Mouse (Mus musculus) brain, adult 2 months (tissue): ENCODE measurements around the gene Slc8a2.

Experiments used
- DNase-seq: peaks from one replicate; pipeline ENCODE4 v3.0.0; 2011; ENCODE audit warnings: low read depth, low spot score

Slc8a2 gene

DNA sequence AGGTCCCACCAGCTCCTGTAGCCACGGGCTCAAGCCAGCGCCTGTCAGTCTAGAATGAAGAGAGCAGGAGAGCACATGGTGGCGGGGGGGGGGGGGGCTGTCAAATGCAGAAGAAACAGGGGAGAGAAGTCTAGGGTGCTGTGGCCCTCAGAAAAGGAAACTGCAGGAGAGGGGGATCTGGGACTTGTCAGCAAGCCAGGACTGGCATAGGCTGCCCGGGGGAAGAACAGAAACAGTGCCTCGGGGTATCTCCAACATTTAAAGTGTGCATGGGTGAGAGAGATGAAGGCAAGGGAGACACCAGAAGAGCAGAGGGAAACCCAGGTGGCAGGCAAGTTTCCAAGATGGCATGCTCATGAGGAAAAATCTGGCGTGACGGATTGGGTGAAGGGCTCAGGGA, 32.4 kb downstream of the Slc8a2 start:
- peak; percentile 49 for DNase-seq

DNA sequence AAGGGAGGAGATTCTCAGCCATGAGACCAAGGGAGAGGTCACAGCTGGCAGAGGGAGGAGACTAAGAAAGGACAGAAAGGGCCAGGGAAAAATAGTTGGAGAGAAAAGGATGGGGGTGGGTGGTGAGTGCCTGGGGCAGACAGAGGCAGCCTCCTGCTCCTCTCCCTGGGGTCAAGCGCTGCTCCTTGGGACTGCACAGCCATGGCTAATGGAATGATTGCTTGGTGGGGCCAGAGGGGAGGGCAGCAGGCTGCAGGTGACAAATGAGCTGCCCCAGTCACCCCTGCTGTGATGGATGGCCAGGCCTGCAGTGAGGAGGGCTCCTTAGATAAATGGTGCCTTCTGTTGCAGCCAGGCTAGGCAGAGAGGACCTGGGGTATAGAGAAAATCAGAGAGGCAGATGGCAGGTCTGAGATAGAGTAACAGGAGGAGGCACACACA, 42.5 kb downstream of the Slc8a2 start:
- peak; percentile 80 for DNase-seq

- DNase-seq, result no peak
Observed at GRCm38 (mm10) chr7:16172586-16173140, 43.0 kb downstream of the Slc8a2 start.

- DNase-seq, result no peak
Observed at GRCm38 (mm10) chr7:16173146-16173545, 43.5 kb downstream of the Slc8a2 start.

DNA sequence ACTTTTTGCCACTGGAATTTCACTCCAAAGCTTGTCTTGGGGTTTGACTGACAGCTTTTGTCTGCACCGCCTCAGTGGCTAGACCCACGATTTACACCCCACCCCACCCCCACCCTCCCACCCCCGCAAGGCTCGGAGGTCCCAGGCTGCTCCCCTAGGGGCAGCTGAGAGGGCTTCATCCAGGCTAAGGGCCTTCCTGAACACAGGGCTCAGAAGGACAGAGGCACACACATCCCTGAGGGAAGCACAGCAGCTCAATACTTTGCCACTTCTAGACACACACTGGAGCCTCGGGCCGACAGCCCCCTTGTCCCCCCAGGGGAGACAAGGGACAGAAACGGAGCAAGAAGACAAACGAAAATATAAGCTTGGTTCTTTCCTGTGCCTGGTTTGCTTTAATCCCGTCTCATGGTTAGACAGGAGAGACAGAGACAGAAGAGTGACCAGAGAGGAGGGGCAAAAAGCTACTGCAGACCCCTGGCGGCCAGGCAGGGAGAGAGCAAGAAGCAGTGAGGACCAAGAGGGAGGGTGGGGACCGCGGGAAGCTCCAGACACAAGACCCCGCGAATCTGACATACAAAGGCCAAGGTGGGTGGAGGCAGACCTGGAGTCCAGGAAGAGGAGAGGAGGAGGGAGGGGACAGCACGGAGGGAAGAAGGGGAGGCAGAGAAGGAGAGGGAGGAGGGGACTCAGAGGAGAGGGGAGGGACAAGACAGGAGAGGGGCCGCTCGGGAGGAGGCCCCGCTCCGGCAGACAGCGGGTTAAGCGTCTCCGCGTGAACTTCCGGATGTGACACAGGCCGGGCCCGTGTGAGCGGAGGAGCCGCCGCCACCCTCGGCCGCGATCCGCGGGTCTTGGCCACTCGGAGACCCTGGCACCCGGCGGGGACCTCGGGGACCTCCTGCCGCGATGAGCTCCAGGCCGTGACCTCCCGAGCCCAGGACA, 45.2 kb downstream of the Slc8a2 start, which contains the start of gene Meis3:
Meis3 (plus strand) TSS at position 494 of the 945 bp plus-strand sequence.
- DNase-seq, result peak; percentile 82

DNA sequence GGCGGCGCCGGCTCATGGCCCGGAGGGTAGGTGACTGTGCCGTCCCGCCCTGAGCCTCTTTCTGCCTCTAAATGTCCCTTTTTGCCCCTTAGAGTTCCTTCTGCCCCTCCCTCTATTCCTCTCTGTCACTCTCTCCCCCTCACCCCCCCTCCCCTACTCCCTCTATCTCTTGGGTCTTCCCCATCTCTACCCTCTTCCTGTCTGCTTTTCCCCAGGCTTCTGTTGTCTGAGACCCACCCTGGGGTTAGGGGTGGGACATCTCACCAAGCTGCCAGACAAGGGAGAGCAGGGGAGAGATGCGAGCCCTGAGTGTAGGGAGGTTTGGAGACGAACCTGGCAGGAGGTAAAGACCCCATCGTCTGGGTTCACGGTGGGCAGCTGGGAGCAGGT, 45.9 kb downstream of the Slc8a2 start:
- peak; percentile 9 for DNase-seq

GRCm38 (mm10) chr7:16178114-16178513, 48.5 kb downstream of the Slc8a2 start:
- no peak for DNase-seq

DNA sequence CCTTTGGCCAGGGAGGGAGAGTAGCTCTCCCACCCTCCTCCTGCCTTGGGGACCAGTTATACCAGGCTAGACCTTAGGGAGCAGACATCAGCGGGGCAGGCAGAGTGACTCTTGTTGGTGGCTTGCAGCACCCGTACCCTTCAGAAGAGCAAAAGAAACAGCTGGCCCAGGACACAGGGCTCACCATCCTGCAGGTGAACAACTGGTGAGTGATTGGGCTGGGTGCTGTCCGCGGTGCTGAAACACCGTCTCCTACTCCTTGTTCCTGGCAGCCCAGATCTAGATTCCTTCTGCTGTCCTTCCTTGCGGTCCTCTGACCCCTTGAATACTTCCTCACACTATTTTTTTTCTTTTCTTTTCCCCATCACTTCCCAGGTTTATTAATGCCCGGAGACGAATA, 54.0 kb downstream of the Slc8a2 start:
- DNase-seq, result no peak

GRCm38 (mm10) chr7:16187494-16187893, 57.9 kb downstream of the Slc8a2 start:
- DNase-seq, result no peak

DNA sequence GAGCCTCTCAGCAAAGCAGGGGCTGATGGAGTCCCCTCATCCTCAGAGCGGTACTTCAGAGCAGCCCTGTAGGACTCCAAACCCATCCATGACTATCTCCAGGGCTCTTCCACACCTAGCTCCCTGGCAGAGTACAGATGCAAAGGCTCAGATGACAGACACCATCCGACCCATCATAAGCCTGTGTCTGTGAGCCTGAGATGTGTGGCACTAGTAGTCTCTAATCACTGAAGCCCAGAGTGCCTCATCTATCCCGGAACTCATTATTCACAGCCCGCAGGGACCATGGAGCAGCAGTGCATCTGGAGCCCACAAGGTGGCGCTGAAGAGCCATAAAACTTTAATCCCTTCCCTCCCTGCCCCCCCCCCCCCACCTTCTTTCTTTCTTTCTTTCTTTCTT, 62.7 kb downstream of the Slc8a2 start:
- peak; percentile 77 for DNase-seq

DNA sequence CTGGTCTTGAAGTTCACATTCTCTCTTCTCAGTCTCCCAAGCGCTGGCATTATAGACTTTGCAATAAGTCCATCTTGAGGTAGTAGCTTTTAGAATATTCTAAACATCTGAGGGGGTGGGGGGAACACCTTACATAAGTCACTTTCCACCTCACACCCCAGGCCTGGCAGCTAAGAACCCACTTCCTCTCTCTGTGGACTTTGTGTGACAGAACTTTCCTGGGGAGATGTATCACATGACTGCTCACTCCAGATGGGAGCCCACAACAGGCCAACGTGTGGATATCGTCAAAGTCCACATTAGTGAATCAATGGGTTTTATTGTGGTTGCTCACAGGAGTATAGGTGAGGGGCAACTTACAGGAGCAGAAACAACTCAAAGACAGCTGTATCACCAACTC, 64.1 kb downstream of the Slc8a2 start:
- no peak for DNase-seq

- no peak for DNase-seq
Observed at GRCm38 (mm10) chr7:16196616-16197015, 67.0 kb downstream of the Slc8a2 start.

DNA sequence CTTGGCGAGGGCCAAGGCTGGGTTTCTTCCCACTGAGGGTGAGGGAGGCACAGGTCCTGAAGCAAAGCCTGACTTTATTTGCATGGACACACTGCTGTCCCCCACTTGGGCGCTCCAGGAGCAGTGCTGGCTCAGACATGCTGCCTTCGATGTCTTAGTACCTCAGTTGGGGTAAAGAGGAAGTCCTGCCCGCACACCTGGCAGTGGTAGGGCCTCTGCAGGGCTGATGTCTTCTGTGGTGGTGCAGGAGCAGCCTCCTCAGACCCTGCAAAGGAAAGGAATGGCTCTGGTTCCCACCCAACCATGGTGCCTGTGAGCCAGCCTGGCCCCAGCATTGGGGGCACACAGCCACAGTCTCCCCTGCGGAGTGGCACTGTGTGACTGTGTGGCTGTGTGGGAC, 67.5 kb downstream of the Slc8a2 start:
- no peak for DNase-seq

DNA sequence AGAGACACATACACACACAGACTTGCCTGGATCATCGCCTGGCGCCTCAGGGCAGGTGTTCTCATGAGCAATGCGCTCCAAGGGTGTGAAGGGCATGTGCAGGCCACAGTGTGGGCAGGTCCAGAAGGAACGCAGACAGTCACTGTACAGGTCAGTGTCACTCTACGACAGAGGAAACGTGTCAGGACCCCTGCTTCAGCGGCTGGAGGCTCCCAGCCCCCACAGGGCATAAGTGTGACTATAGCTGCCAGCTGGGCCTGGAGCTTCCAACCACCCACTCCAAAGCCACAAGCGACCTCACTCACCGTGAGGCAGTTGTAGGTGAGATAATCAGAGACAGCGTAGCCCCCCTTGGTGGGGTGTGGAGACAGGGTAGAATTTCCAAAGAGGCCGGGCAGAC, 68.9 kb downstream of the Slc8a2 start:
- DNase-seq, result no peak

DNA sequence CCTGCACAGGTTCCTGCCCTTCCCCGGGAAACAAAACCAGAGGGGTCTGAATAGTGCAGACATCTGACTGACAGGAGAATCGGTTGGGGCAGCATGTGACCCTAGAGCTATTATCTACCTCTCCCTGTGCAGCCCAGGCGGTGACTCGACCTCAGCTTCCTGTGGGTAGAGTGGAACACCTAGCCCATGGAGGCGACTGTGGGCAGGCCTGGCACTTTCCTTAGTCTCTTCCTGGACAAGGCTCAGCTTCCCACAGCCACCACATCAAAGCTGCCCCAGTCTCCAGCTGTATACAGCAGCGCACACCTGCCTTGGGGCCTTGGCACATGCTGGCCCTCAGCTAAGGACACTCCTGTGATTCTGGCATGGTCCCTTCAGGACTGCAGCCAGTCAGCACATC, 71.5 kb downstream of the Slc8a2 start:
- no peak for DNase-seq

DNA sequence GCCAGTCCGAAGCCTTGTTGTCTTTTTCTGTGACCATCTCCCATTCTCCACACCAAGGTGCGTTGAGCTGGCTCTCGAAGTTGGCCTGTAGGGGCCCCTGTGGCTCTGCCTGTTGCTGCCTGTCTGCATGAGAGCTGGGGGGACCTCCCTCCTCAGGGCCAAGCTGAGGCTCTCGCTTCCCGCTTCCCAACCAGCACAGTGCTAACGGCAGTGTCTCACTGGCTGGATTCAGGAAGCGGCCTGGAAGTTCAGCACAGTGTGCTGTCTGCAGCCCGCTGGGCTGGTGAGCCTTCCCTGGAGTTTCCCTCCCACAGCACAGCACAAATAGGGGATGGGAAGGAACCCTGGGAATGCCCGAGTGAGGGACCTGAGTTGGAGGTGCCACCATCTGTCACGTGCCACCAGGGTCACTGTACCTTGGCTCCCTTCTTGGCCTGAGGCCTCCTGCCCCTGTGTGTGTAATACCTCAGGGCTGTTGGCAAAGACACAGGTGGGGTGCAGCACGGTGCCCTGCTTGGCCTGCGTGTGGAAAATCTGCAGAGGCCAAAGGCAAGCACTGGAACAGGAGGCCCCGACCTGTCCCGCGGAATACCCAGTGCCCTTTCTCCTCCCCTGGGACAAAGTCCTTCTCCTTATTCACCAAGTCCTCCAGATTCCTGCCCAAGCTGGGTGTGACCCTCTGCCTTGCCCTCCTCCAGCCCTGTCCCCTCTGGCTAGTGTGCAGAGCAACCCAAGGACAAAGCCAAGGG, 73.3 kb downstream of the Slc8a2 start:
- DNase-seq, result no peak

- DNase-seq, result no peak
Observed at GRCm38 (mm10) chr7:16203505-16203903, 73.9 kb downstream of the Slc8a2 start.

GRCm38 (mm10) chr7:16204791-16205190, 75.2 kb downstream of the Slc8a2 start:
- no peak for DNase-seq

GRCm38 (mm10) chr7:16207076-16207475, 77.5 kb downstream of the Slc8a2 start:
- peak; percentile 24 for DNase-seq

DNA sequence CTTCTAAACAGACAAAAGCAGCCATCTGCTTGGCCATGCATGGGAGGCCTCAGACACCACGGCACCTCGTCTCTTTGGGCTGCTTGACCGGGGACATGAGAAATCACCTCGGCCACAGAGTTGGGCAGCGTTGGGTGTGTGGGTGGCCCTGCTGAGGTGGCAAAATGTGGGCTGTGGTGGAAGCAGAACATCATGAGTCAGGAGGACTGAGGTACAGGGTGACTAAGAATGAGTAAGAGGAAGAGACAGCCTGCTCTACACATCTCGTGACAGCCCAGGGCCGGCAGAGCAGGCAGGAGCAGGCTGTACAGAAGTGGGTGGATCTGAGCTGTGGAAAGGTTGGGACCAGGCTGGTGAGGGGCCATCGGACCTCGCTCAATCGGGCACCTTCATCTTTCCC, 77.9 kb downstream of the Slc8a2 start:
- peak; percentile 89 for DNase-seq

DNA sequence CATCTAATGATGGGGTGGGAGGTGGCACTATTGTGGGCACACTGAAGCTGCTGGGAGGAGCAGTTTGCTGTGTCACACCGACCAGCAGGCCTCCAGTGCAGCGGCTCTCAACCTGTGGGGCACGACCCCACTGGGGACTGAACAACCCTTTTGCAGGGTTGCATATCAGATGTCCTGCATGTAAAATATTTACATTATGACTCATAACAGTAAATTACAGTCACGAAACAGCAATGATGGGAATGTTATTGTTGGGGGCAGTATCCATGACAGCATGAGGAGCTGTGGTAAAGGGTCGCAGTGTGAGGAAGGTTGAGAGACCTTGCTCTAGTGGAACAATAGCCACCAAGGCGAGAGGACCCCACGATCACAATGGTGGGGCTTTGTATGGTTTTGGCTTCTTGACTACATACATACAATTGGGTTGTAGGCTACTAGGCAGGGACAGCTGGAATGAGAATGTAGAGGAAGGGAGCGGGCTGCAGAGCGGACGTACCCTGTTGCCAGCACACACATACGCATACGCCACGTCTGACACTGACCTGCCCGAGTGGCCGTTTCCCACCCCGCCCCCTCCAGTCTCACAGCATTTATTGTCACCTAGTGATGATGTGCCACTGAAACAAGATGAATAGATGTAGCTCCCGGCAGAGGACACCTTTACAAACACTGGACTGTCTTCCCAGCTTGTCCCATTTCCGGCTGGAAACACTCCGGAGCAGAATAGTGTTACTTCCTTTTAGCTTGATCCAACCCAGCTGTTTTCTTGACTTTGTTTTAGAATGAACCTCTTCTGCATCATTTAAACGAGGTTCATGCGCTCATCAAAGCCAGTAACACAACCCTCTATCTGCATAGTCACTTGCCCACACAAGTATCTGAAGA, 79.4 kb downstream of the Slc8a2 start:
- no peak for DNase-seq
